Mouse (Mus musculus): ENCODE data around the gene Sri. TPM values are rescaled to one million over a fixed set of nuclear protein-coding genes. Genes with fewer than 3 reads are reported as not detected.
A peak's percentile ranks its signal among the peaks of the same experiment; 100 is the strongest.

Sri gene
- polyA plus RNA-seq, 1 experiment from 2014 or later, result 148 TPM

DNA sequence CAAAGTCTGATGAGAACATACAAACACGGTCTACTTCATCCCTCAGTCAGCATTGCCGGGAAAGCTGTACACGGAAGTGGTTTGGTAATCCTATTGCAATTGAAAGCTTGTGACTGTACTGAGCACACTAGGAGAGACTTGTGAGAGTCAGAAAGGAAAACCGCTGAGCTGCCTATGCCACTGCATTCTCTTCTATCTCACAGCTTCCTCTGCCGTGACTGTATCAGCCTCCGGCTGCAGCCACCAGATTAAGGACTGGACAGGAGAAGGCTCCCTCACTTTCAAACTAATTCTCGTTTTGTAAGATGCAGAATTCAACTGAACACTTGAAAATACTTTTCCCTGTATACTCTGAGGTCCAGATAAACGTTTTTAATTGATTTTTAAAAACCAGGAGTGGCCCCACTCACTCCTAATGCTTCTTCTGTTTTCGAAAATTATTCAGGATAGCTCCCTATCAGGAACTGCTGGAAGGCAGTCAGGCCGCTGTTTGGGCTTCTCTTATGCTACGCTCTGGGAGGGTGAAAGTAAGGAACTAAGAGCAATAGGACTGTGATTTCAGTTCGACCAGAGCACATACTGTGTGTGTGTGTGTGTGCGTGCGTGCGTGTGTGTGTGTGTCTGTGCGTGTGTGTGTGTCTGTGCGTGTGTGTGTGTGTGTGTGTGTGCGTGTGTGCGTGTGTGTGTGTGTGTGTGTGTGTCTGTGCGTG is 37.1 kb downstream of the Sri start:
- Histone ChIP-seq H3K9me3 (replicated peaks; ENCODE audit: control insufficient read depth, low read length) (no peaks in the 10 kb centered on the region), H3K9ac (ENCODE audit: low read length) (no peak overlapping the region), H3K27me3 (replicated peaks; ENCODE audit: control insufficient read depth, insufficient read depth, low read length) (no peaks in the 10 kb centered on the region), H3K36me3 (ENCODE audit: control insufficient read depth, insufficient read depth, low read length) (peaks cover 3% of the 10 kb centered on the region; the same call in 1 of the 2 replicates), H3K4me2 (ENCODE audit: low read length) (no peak overlapping the region), H3K4me3 (ENCODE audit: low read depth, low read length) (no peak overlapping the region), H3K4me1 (ENCODE audit: control insufficient read depth, insufficient read depth, low read length) (no peaks in the 10 kb centered on the region), H3K27ac (ENCODE audit: low read depth, low read length) (no peak overlapping the region)
- 77% methylated on average over 20 of the region's 20 CpGs for WGBS
- DNase-seq (ENCODE audit: low spot score) (no peak), ATAC-seq (no peak)

DNA sequence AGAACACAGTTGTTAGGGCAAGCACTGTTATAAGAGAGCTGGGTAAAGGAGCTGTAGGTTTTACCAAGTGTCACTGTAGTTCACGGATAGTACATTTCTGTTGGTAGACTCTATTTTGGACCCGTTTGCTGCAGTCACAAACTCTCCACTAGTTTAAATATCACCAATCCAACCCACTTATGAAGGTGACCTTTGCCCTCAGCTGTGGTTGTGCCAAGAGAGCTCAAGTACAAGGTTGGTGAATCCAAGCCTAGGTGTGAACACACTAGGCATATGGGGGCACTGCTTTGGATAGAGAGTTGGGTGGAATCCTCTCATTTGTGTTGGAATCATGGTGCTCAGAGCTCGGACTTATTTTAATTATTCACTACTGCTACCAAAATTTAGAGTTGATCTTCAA is 39.8 kb downstream of the Sri start:
- H3K27me3 ChIP-seq (replicated peaks; ENCODE audit: control insufficient read depth, insufficient read depth, low read length), result no peaks in the 10 kb centered on the region
- H3K9ac ChIP-seq (ENCODE audit: low read length), result no peak overlapping the region
- no peak overlapping the region for H3K4me2 ChIP-seq (ENCODE audit: low read length)
- no peaks in the 10 kb centered on the region for H3K36me3 ChIP-seq (ENCODE audit: control insufficient read depth, insufficient read depth, low read length)
- H3K27ac ChIP-seq (ENCODE audit: low read depth, low read length), result no peak overlapping the region
- DNase-seq (ENCODE audit: low spot score) (no peak), ATAC-seq (no peak)
- WGBS, result 93% methylated on average over 3 of the region's 3 CpGs
- no peak overlapping the region for H3K4me3 ChIP-seq (ENCODE audit: low read depth, low read length)
- no peaks in the 10 kb centered on the region for H3K4me1 ChIP-seq (ENCODE audit: control insufficient read depth, insufficient read depth, low read length)
- H3K9me3 ChIP-seq (replicated peaks; ENCODE audit: control insufficient read depth, low read length), result no peaks in the 10 kb centered on the region

DNA sequence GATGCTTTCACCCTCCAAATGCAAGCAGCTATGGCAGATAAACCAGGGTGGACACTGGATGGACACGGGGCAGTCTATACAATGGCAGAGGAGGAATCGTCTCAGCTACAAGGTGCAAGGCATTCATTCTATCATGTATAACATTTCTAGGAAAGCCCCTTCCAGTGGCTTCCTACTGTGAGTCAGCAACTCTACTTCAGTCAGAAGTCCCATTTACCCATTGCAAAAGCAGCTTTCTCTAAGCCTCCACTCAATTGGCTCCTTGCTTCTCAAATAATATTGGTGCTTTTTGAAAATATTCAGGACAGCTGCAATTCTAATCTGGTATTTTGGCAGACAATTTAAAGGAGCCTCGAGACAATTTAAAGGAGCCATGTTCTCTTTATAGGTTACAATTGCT is 42.3 kb downstream of the Sri start:
- Histone ChIP-seq H3K4me3 (ENCODE audit: low read depth, low read length) (no peak overlapping the region), H3K27ac (ENCODE audit: low read depth, low read length) (no peak overlapping the region), H3K4me1 (ENCODE audit: control insufficient read depth, insufficient read depth, low read length) (no peaks in the 10 kb centered on the region), H3K9ac (ENCODE audit: low read length) (no peak overlapping the region), H3K9me3 (replicated peaks; ENCODE audit: control insufficient read depth, low read length) (no peaks in the 10 kb centered on the region), H3K36me3 (ENCODE audit: control insufficient read depth, insufficient read depth, low read length) (no peaks in the 10 kb centered on the region), H3K27me3 (replicated peaks; ENCODE audit: control insufficient read depth, insufficient read depth, low read length) (no peaks in the 10 kb centered on the region), H3K4me2 (ENCODE audit: low read length) (no peak overlapping the region)
- ATAC-seq (no peak), DNase-seq (ENCODE audit: low spot score) (no peak)
- WGBS, result 77% methylated on average over 3 of the region's 3 CpGs

DNA sequence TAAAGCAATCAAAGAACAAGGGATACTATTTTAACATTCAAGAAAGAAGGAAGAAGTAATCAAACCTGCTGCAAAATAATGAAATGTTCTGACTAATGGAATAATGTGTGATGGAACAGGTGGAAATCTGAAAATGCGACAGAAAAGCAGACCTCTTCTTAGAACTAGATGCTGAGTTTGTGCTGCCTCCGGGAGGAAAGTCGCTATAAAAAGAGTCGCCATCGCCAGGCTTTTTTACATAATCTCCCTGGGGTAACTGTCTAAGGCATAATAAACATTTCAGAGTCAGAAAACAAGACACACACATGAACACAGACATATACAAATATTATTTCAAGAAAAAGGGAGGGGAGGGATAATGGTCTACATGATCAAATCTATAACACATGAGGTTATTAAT is 49.0 kb downstream of the Sri start:
- H3K9ac ChIP-seq (ENCODE audit: low read length), result no peak overlapping the region
- WGBS, result 87% methylated on average over 5 of the region's 5 CpGs

DNA sequence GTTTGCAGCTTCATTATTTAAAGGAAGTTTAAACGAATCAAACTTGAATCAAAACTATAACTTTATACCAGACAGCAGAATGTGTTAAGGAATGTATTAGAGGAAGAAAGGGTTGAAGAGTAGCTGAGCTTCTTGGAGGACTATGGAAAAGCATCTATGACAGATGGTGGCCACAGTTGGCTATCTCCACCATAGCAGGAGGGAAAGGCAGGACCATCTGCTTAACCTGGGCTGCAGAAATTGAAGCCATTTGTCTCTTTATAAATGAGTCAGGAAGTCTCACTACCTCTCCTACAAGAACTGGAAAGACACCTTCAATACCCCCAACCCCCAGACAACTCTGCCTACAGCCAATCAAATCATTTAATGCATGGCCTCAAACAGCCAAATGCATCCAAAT is 49.8 kb downstream of the Sri start:
- DNase-seq (ENCODE audit: low spot score), result no peak
- Histone ChIP-seq H3K36me3 (ENCODE audit: control insufficient read depth, insufficient read depth, low read length) (no peaks in the 10 kb centered on the region), H3K4me2 (ENCODE audit: low read length) (no peak overlapping the region), H3K4me1 (ENCODE audit: control insufficient read depth, insufficient read depth, low read length) (no peaks in the 10 kb centered on the region), H3K9ac (ENCODE audit: low read length) (no peak overlapping the region), H3K4me3 (ENCODE audit: low read depth, low read length) (no peak overlapping the region), H3K27me3 (replicated peaks; ENCODE audit: control insufficient read depth, insufficient read depth, low read length) (no peaks in the 10 kb centered on the region), H3K27ac (ENCODE audit: low read depth, low read length) (no peak overlapping the region), H3K9me3 (replicated peaks; ENCODE audit: control insufficient read depth, low read length) (no peaks in the 10 kb centered on the region)
- no peak for ATAC-seq
- WGBS, result 90% methylated on average over 1 of the region's 1 CpGs

More for the DNA sequence above, 49.0 kb downstream of the Sri start:
- Histone ChIP-seq H3K27ac (ENCODE audit: low read depth, low read length) (no peak overlapping the region), H3K4me1 (ENCODE audit: control insufficient read depth, insufficient read depth, low read length) (no peaks in the 10 kb centered on the region), H3K4me2 (ENCODE audit: low read length) (no peak overlapping the region), H3K36me3 (ENCODE audit: control insufficient read depth, insufficient read depth, low read length) (no peaks in the 10 kb centered on the region), H3K9me3 (replicated peaks; ENCODE audit: control insufficient read depth, low read length) (no peaks in the 10 kb centered on the region), H3K27me3 (replicated peaks; ENCODE audit: control insufficient read depth, insufficient read depth, low read length) (no peaks in the 10 kb centered on the region), H3K4me3 (ENCODE audit: low read depth, low read length) (no peak overlapping the region)
- ATAC-seq (no peak), DNase-seq (ENCODE audit: low spot score) (no peak)

DNA sequence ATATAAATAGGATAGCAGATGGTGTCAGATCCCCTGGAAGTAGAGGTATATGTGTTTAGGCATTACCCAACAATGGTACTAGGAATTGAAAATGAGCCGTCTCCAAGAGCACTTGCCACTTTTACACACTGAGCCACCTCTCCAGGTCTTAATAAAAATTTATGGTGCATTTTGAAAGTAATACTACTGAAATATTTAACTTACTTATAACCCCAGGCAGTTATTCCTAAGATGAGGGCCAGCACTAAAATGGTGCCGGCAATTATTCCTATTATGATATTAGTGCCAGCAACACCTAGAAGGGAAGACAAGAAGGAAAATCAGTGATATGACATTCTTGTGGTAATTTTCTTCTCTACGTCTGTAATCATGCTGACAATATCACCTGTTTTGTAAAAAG is 65.8 kb downstream of the Sri start:
- Histone ChIP-seq H3K4me1 (ENCODE audit: control insufficient read depth, insufficient read depth, low read length) (0 out of 2 replicates have a peak, but pooled peaks cover under 1% of the 10 kb centered on the region), H3K4me3 (ENCODE audit: low read depth, low read length) (no peak overlapping the region), H3K4me2 (ENCODE audit: low read length) (no peak overlapping the region), H3K9ac (ENCODE audit: low read length) (no peak overlapping the region), H3K27me3 (replicated peaks; ENCODE audit: control insufficient read depth, insufficient read depth, low read length) (no peaks in the 10 kb centered on the region), H3K27ac (ENCODE audit: low read depth, low read length) (no peak overlapping the region), H3K9me3 (replicated peaks; ENCODE audit: control insufficient read depth, low read length) (no peaks in the 10 kb centered on the region), H3K36me3 (ENCODE audit: control insufficient read depth, insufficient read depth, low read length) (no peaks in the 10 kb centered on the region)
- ATAC-seq (no peak), DNase-seq (ENCODE audit: low spot score) (no peak)
- WGBS, result 95% methylated on average over 3 of the region's 3 CpGs

DNA sequence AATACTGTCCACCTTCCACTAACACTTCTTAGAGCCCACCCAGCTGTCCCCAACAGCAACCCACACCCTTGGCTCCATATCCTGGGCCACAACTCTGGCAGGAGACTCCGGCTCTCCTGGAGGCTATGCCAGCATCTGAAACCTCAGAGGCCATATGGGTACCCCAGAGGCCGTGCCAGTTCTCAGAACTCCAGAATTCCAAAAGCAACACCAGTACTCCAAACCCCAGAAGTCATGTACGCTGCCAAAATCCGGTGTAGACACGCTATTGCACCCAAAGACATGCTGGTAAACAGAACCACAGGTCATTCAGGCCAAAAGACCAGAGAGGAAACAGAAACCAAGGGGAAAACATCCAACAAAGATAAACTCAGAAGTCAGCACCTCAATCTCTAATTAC is 66.4 kb downstream of the Sri start:
- no peaks in the 10 kb centered on the region for H3K36me3 ChIP-seq (ENCODE audit: control insufficient read depth, insufficient read depth, low read length)
- no peaks in the 10 kb centered on the region for H3K9me3 ChIP-seq (replicated peaks; ENCODE audit: control insufficient read depth, low read length)
- ATAC-seq (no peak), DNase-seq (ENCODE audit: low spot score) (no peak)
- H3K27ac ChIP-seq (ENCODE audit: low read depth, low read length), result no peak overlapping the region
- H3K9ac ChIP-seq (ENCODE audit: low read length), result no peak overlapping the region
- H3K27me3 ChIP-seq (replicated peaks; ENCODE audit: control insufficient read depth, insufficient read depth, low read length), result no peaks in the 10 kb centered on the region
- WGBS, result 90% methylated on average over 5 of the region's 5 CpGs
- H3K4me3 ChIP-seq (ENCODE audit: low read depth, low read length), result no peak overlapping the region
- H3K4me1 ChIP-seq (ENCODE audit: control insufficient read depth, insufficient read depth, low read length), result 0 out of 2 replicates have a peak, but pooled peaks cover 3% of the 10 kb centered on the region
- H3K4me2 ChIP-seq (ENCODE audit: low read length), result no peak overlapping the region

DNA sequence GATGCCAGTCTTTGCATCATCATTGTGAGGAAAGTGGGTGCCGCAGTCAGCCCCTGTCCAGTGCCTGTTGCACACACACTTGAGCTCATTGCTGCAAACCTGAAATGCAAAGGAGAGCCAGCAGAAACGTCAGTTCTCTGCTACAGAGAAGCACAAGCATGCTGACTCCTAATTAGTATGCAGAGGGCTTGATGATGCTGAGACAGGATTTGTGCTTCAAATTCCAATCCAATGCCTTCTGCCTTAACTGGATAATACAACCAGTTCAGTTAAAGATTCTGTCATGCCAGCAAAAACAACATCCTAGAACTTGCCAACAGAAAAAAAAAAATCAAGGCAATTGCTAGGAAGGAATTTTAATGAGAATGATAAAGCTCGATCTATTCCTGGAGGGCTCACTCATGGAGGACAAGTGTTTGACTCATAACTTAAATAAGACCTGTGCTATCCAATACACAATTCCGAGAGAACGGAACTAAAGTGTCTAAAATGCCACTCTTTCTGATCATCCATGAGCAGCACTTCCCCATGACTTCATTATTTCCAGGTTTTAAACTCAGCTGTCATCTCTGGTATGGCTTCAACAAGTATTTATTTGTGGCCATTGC is 70.8 kb downstream of the Sri start:
- Histone ChIP-seq H3K9ac (ENCODE audit: low read length) (no peak overlapping the region), H3K9me3 (replicated peaks; ENCODE audit: control insufficient read depth, low read length) (no peaks in the 10 kb centered on the region), H3K27me3 (replicated peaks; ENCODE audit: control insufficient read depth, insufficient read depth, low read length) (no peaks in the 10 kb centered on the region), H3K4me1 (ENCODE audit: control insufficient read depth, insufficient read depth, low read length) (0 out of 2 replicates have a peak, but pooled peaks cover 3% of the 10 kb centered on the region), H3K36me3 (ENCODE audit: control insufficient read depth, insufficient read depth, low read length) (no peaks in the 10 kb centered on the region), H3K27ac (ENCODE audit: low read depth, low read length) (no peak overlapping the region), H3K4me2 (ENCODE audit: low read length) (no peak overlapping the region), H3K4me3 (ENCODE audit: low read depth, low read length) (no peak overlapping the region)
- WGBS, result 61% methylated on average over 5 of the region's 5 CpGs
- ATAC-seq (peak; percentile 62; the same call in 1 of the 2 replicates), DNase-seq (ENCODE audit: low spot score) (peak; percentile 38)
